Mouse (Mus musculus): ENCODE data around the gene Shh. TPM values are rescaled to one million over a fixed set of nuclear protein-coding genes. Genes with fewer than 3 reads are reported as not detected.

Shh gene
- total and polyA plus RNA-seq, 2 experiments from 2014 or later = 0.84 to 4.2 TPM

DNA sequence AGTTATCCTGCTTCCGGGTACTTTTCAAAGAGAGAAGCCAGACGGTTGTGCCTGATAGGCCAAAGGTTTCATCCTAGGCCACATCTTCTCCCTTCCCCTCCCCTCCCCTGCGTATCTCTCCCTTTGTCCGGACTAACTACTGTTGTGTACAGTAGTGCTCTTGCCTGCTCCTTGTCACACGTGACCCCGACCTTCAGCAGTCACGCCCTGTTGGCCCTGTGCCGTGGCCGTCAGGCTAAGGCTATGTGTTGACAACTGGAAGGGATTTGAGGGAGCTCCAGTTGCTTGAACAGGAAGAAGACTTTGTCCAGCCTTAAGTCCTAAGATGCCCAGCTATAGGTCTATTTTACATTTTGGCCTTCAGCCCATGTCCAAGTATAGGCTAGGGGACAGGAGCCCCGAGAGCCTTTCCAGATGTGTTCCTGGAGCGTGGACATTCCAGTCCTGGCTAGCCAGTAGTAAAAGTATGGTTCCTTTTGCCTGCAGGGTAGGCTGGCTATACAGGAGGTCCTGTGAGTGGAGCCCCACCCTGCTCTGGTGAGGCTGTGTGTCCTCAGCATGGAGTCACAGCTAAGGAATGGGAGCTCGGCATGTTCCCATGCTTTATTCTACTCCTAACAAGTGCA, 47.3 kb downstream of the Shh start:
- DNase-seq (ENCODE audit: low spot score) = no peak
- no peak overlapping the region for H3K4me2 ChIP-seq (ENCODE audit: low read depth, low read length)
- H3K27ac ChIP-seq = no peak overlapping the region
- no peak overlapping the region for H3K9ac ChIP-seq (replicated peaks; ENCODE audit: low read length)
- H3K4me1 ChIP-seq (ENCODE audit: insufficient read depth, low read length) = no peaks in the 10 kb centered on the region
- peak; percentile 39; the same call in 1 of the 2 replicates for ATAC-seq
- no peak for TF ChIP-seq CTCF (IDR thresholded peaks at IDR 0.05; ENCODE audit: low read depth)
- peaks cover 22% of the 10 kb centered on the region for H3K36me3 ChIP-seq (ENCODE audit: insufficient read depth, low read length)
- no peak overlapping the region for H3K4me3 ChIP-seq (ENCODE audit: low read length)
- no peaks in the 10 kb centered on the region for H3K9me3 ChIP-seq (ENCODE audit: low read length)
- no peaks in the 10 kb centered on the region for H3K27me3 ChIP-seq (ENCODE audit: insufficient read depth, low read length)
- 87% methylated on average over 12 of the region's 12 CpGs for WGBS

DNA sequence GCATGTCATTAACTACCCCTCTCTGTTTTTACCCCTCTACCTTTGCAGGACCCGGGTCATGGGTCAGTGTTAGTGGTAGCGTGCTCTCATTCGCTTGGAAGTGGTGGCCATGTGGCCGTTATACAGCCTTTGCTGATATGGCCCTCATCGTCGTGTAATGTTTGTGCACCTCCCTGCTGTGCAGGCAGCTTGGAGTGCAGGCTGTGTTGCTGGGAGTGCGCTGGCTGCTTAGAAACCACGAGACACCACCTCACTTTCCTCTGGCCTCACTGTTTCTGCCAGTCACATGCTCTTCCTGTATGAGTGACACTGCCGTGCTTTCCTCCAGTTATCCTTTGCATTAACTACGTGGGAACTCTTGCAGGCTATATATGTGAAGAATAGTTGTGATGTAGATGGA, 48.3 kb downstream of the Shh start:
- H3K4me3 ChIP-seq (ENCODE audit: low read length) = no peak overlapping the region
- no peak for DNase-seq (ENCODE audit: low spot score)
- no peak overlapping the region for H3K4me2 ChIP-seq (ENCODE audit: low read depth, low read length)
- H3K27me3 ChIP-seq (ENCODE audit: insufficient read depth, low read length) = no peaks in the 10 kb centered on the region
- TF ChIP-seq CTCF (IDR thresholded peaks at IDR 0.05; ENCODE audit: low read depth) = no peak
- H3K36me3 ChIP-seq (ENCODE audit: insufficient read depth, low read length) = peaks cover 30% of the 10 kb centered on the region
- H3K9me3 ChIP-seq (ENCODE audit: low read length) = no peaks in the 10 kb centered on the region
- ATAC-seq = no peak
- WGBS = 72% methylated on average over 10 of the region's 10 CpGs
- H3K9ac ChIP-seq (replicated peaks; ENCODE audit: low read length) = no peak overlapping the region
- no peaks in the 10 kb centered on the region for H3K4me1 ChIP-seq (ENCODE audit: insufficient read depth, low read length)
- no peak overlapping the region for H3K27ac ChIP-seq

DNA sequence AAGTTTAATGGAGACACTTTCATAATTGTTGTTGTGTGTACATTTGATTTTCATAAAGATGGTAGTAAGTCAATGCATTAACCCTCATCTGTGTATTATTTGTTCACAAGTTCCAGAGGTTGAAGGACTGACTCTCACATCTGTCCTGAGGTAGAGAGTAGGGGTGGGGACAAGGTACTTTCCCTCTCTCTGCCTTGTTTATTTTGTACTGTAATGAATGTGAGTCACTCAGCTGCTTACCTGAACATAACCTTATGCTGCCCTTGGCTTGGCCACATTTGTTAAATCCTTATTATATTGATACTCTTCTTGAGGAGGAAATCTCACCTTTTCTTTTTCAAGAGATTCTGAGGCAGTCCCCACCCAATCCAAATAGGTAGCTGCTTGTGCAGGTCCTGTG, 51.0 kb downstream of the Shh start:
- ATAC-seq = no peak
- no peak overlapping the region for H3K4me2 ChIP-seq (ENCODE audit: low read depth, low read length)
- H3K36me3 ChIP-seq (ENCODE audit: insufficient read depth, low read length) = peaks cover 41% of the 10 kb centered on the region
- no peak overlapping the region for H3K9ac ChIP-seq (replicated peaks; ENCODE audit: low read length)
- no peak overlapping the region for H3K27ac ChIP-seq
- H3K9me3 ChIP-seq (ENCODE audit: low read length) = no peaks in the 10 kb centered on the region
- DNase-seq (ENCODE audit: low spot score) = no peak
- no peaks in the 10 kb centered on the region for H3K27me3 ChIP-seq (ENCODE audit: insufficient read depth, low read length)
- no peak overlapping the region for H3K4me3 ChIP-seq (ENCODE audit: low read length)
- no peaks in the 10 kb centered on the region for H3K4me1 ChIP-seq (ENCODE audit: insufficient read depth, low read length)
- no peak for TF ChIP-seq CTCF (IDR thresholded peaks at IDR 0.05; ENCODE audit: low read depth)

DNA sequence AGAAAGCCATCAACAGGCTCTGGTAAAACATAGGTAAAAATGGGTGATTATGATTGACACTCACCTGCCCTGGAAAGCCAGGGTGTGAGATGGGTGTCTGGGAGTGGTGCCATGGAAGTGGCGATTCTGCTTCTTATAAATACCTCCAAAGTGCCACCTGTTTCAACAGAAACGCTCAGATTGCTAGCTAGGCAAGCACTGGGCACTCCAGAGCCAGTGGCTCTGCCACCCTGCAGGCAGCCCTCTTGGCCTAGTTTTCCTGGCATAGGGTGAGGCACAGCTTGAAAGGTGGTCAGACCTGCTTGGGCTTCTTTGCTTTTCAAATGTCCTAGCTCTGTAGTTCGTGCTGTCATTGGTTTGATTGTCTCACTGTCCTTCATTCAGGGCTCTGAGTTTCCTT, 53.0 kb downstream of the Shh start:
- WGBS = 95% methylated on average over 3 of the region's 3 CpGs
- TF ChIP-seq CTCF (IDR thresholded peaks at IDR 0.05; ENCODE audit: low read depth) = no peak
- peaks cover 54% of the 10 kb centered on the region for H3K36me3 ChIP-seq (ENCODE audit: insufficient read depth, low read length)

DNA sequence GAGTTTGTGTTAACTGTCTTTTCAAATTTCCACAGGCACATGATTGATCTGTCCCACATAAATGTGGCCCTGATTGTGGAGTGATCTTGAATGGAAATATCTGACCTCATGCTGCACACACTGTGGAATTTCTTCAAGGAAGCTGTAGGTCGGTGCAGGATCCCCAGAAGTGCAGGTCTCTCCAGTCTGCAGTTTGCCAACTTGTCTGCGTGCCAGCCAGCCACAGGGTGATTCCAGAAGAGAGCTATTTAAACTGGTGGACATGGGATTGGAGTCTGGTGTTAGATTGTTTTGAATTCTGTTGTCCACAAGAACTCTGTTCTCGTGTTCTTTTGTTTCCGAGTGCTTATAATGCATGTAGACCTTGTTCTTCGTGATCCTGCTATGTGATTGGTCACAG, 53.5 kb downstream of the Shh start:
- ATAC-seq = no peak
- no peak for TF ChIP-seq CTCF (IDR thresholded peaks at IDR 0.05; ENCODE audit: low read depth)
- 80% methylated on average over 5 of the region's 5 CpGs for WGBS

More for the DNA sequence above, 53.0 kb downstream of the Shh start:
- Histone ChIP-seq H3K4me1 (ENCODE audit: insufficient read depth, low read length) (no peaks in the 10 kb centered on the region), H3K9ac (replicated peaks; ENCODE audit: low read length) (no peak overlapping the region), H3K9me3 (ENCODE audit: low read length) (no peaks in the 10 kb centered on the region), H3K4me3 (ENCODE audit: low read length) (no peak overlapping the region), H3K4me2 (ENCODE audit: low read depth, low read length) (no peak overlapping the region), H3K27me3 (ENCODE audit: insufficient read depth, low read length) (no peaks in the 10 kb centered on the region), H3K27ac (no peak overlapping the region)
- no peak for DNase-seq (ENCODE audit: low spot score)
- ATAC-seq = no peak

DNA sequence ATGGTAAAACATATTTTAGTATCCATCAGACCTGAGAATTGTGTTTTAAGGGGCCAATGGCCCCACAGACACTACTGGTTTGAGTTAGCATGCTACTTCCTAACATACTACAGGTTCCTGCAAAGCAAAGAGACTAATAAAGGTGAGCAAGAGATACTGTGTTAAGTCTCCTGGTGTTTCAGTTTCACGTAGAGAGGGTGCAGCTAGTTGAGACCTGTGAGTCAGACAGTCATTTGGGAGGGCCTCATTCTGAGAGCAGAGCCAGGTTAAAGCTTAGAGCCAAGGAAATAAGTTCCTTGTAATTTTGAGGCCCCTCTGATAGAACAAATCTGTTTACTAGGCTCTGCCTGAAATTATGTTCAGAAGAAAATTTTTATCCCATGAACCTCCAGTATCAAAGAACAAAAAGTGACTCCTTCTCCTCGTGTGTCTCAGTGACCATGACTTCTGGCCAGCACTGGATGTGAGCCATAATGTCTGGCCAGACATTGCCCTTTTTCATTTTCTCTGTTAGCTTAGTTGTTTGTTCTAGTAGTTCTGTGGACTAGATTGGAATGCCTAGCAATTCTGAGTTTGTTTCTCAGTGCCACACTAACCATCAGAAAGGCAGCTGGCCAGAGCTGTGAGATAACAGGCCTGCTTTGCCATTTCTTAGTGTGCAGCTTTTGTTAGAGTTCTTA, 54.9 kb downstream of the Shh start:
- Histone ChIP-seq H3K9me3 (ENCODE audit: low read length) (no peaks in the 10 kb centered on the region), H3K4me3 (ENCODE audit: low read length) (no peak overlapping the region), H3K4me2 (ENCODE audit: low read depth, low read length) (no peak overlapping the region), H3K9ac (replicated peaks; ENCODE audit: low read length) (no peak overlapping the region), H3K27me3 (ENCODE audit: insufficient read depth, low read length) (no peaks in the 10 kb centered on the region), H3K27ac (no peak overlapping the region), H3K4me1 (ENCODE audit: insufficient read depth, low read length) (no peaks in the 10 kb centered on the region), H3K36me3 (ENCODE audit: insufficient read depth, low read length) (peaks cover 49% of the 10 kb centered on the region)
- DNase-seq (ENCODE audit: low spot score) (no peak), ATAC-seq (no peak)
- WGBS = 83% methylated on average over 2 of the region's 2 CpGs
- no peak for TF ChIP-seq CTCF (IDR thresholded peaks at IDR 0.05; ENCODE audit: low read depth)

More for the DNA sequence above, 53.5 kb downstream of the Shh start:
- H3K36me3 ChIP-seq (ENCODE audit: insufficient read depth, low read length) = peaks cover 55% of the 10 kb centered on the region
- H3K9me3 ChIP-seq (ENCODE audit: low read length) = no peaks in the 10 kb centered on the region
- no peaks in the 10 kb centered on the region for H3K27me3 ChIP-seq (ENCODE audit: insufficient read depth, low read length)
- no peaks in the 10 kb centered on the region for H3K4me1 ChIP-seq (ENCODE audit: insufficient read depth, low read length)
- H3K9ac ChIP-seq (replicated peaks; ENCODE audit: low read length) = no peak overlapping the region
- no peak overlapping the region for H3K4me3 ChIP-seq (ENCODE audit: low read length)
- H3K4me2 ChIP-seq (ENCODE audit: low read depth, low read length) = no peak overlapping the region
- DNase-seq (ENCODE audit: low spot score) = no peak
- H3K27ac ChIP-seq = no peak overlapping the region

Other genes with a start within 250 kb of the Shh start
- gene Cnpy1, start 221.4 kb downstream of the Shh start, total RNA-seq (2014; rRNA removed) = 43.9 and 45.6 TPM in 2 replicates
- gene Cnpy1, start 221.4 kb downstream of the Shh start, polyA plus RNA-seq (2015; fragmentation: Nextera tagmentation; extraction: Ambion mirVana) = 31.7 and 36.9 TPM in 2 replicates
- gene Rbm33, start 150.1 kb downstream of the Shh start, total RNA-seq (2014; rRNA removed) = 34.3 and 46.8 TPM in 2 replicates
- 13.2 and 14.9 TPM in 2 replicates for gene Rbm33, start 150.1 kb downstream of the Shh start, polyA plus RNA-seq (2015; fragmentation: Nextera tagmentation; extraction: Ambion mirVana)